Mouse (Mus musculus) limb, embryonic 12.5 days (tissue): Measurements from ENCODE around the gene Atp8b2. TPM values are rescaled to one million over a fixed set of nuclear protein-coding genes. Genes with fewer than 3 reads are reported as not detected.

Experiments used
- ATAC-seq: fragments of 200-750 bp; cut with Nextera tagmentation; 2 replicates; pipeline ENCODE4 v1.8.0; 2017; ENCODE audit warnings: low read depth, moderate TSS enrichment; ENCODE audit not compliant: insufficient number of reproducible peaks, insufficient read depth, low FRiP score, low TSS enrichment
- H3K27ac ChIP-seq: fragments of 300-500 bp; sonication (generic); 2 replicates; pipeline ENCODE4 v1.5.1; 2016; ENCODE audit warnings: mild to moderate bottlenecking, moderate library complexity
- H3K27me3 ChIP-seq: fragments of 300-500 bp; sonication (generic); 2 replicates; pipeline ENCODE4 v1.6.1; 2016; ENCODE audit warnings: mild to moderate bottlenecking, moderate library complexity
- H3K36me3 ChIP-seq: fragments of 300-500 bp; sonication (generic); 2 replicates; pipeline ENCODE4 v1.6.1; 2016; ENCODE audit warnings: mild to moderate bottlenecking, moderate library complexity
- H3K4me1 ChIP-seq: fragments of 300-500 bp; sonication (generic); replicated peaks from 2 replicates; pipeline ENCODE4 v1.6.1; 2016
- H3K4me2 ChIP-seq: fragments of 300-500 bp; sonication (generic); 2 replicates; pipeline ENCODE4 v1.6.1; 2016; ENCODE audit warnings: mild to moderate bottlenecking, moderate library complexity
- H3K4me3 ChIP-seq: fragments of 300-500 bp; sonication (generic); replicated peaks from 2 replicates; pipeline ENCODE4 v1.5.1; 2016; ENCODE audit warnings: mild to moderate bottlenecking
- H3K9ac ChIP-seq: fragments of 300-500 bp; sonication (generic); replicated peaks from 2 replicates; pipeline ENCODE4 v1.6.1; 2016; ENCODE audit warnings: mild to moderate bottlenecking, moderate library complexity
- H3K9me3 ChIP-seq: fragments of 300-500 bp; sonication (generic); 2 replicates; pipeline ENCODE4 v1.6.1; 2016; ENCODE audit warnings: mild to moderate bottlenecking, moderate library complexity
- WGBS: fragments of 180-500 bp; shearing (Covaris S2); methylation state at CpG from one replicate; pipeline ENCODE4 v1.1.7; 2016; 5-methylcytosine and 5-hydroxymethylcytosine counted together
- polyA plus RNA-seq: library from polyadenylated mRNA; unstranded; fragments of >200 nt; fragmentation: Nextera tagmentation; extraction: Ambion mirVana; gene quantifications from 2 replicates; pipeline ENCODE4 v1.2.1, GENCODE M21; 2016

Atp8b2 gene
- polyA plus RNA-seq, 1 experiment from 2014 or later = 20.7 TPM

- ATAC-seq = no peak
- Histone ChIP-seq H3K27ac (no peak overlapping the region), H3K4me1 (peaks cover 28% of the 10 kb centered on the region), H3K9me3 (no peaks in the 10 kb centered on the region), H3K9ac (no peak overlapping the region), H3K36me3 (peaks cover 68% of the 10 kb centered on the region), H3K4me2 (no peak overlapping the region), H3K27me3 (no peaks in the 10 kb centered on the region), H3K4me3 (no peak overlapping the region)
- 95% methylated on average over 9 of the region's 9 CpGs for WGBS
Observed at GRCm38 (mm10) chr3:89957880-89958279, 5.4 kb downstream of the Atp8b2 start.

DNA sequence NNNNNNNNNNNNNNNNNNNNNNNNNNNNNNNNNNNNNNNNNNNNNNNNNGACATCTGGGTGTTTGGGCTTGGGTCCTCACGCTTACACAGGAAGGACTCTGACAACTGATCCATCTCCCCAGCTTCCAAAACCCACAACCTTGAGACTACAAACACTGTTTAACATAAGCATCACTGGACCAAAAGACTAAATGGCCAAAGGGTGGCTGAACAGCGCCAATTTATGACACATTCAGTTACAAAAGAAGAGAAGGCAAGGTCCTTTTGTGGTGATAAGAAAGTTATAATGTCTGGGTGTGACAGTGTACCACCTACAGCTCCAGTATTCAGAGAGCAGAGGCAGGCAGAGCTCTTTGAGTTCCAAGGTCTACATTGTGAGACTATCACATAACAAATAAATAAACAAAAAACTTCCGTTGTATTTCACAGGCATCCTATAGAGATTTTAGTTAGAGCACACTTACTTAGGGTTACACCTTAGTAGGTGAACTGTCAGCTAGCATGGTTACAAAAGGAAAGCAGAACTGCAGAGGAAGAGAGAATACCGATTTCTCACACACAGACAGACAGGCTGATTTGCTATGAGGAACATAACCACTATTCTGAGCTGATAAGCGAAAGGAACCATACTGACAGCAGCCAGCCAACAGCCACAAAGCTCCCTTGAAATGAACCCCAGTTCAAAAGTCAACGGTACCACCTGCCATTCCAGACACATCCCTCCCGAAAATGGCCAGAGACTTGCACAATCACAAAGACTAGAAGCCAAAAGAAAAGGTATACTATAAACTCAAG, 6.9 kb downstream of the Atp8b2 start:
- Histone ChIP-seq H3K9ac (no peak overlapping the region), H3K4me3 (no peak overlapping the region), H3K27me3 (no peaks in the 10 kb centered on the region), H3K4me2 (no peak overlapping the region), H3K9me3 (no peaks in the 10 kb centered on the region), H3K36me3 (peaks cover 83% of the 10 kb centered on the region), H3K27ac (no peak overlapping the region), H3K4me1 (peaks cover 17% of the 10 kb centered on the region)
- no peak for ATAC-seq
- WGBS = 95% methylated on average over 7 of the region's 7 CpGs

DNA sequence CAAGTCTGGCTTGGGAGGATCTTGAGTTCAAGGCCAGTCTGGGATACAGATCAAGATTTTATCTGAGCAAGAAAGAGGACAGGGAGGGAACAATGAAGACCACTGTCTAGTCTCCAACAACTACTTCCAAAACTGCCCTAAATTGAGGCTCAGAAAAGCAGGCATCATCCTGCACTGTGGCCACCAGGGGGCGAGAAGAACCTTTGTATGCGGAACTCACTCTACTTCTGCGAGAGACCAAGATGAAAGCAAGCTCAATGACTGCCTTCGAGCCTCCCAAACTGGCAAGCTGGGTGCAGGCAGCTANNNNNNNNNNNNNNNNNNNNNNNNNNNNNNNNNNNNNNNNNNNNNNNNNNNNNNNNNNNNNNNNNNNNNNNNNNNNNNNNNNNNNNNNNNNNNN, 9.9 kb downstream of the Atp8b2 start:
- H3K4me3 ChIP-seq = no peak overlapping the region

DNA sequence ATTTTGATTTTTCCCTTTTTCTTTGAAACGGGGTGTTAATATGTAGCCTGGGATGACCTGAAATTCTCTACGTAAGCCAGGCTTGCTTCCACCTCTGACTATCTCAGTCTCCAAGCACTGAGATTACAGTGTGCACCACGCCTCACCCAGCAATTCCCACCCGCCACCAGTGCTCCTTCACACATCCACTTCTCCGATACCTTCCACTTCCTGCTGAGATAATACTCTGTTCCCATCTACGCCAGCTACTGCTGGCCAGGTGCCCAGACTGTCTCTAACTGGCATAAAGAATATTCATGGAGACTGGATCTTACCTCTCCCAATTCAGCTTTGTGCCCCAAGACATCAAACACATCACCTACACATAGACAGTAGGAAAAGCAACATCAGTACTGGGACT, 14.7 kb downstream of the Atp8b2 start:
- Histone ChIP-seq H3K9ac (no peak overlapping the region), H3K4me2 (no peak overlapping the region), H3K27me3 (no peaks in the 10 kb centered on the region), H3K36me3 (peaks cover 100% of the 10 kb centered on the region), H3K9me3 (no peaks in the 10 kb centered on the region), H3K27ac (no peak overlapping the region), H3K4me1 (no peaks in the 10 kb centered on the region), H3K4me3 (no peak overlapping the region)
- ATAC-seq = no peak
- 85% methylated on average over 6 of the region's 6 CpGs for WGBS

More for the DNA sequence above, 9.9 kb downstream of the Atp8b2 start:
- H3K36me3 ChIP-seq = peaks cover 99% of the 10 kb centered on the region
- WGBS = 2% methylated on average over 4 of the region's 4 CpGs
- no peak overlapping the region for H3K4me2 ChIP-seq
- 0 out of 2 replicates have a peak overlapping the region, but pooled peaks have one; percentile 18 for H3K27ac ChIP-seq
- peak; percentile 15; the same call in 1 of the 2 replicates for ATAC-seq
- H3K9me3 ChIP-seq = no peaks in the 10 kb centered on the region
- H3K4me1 ChIP-seq = no peaks in the 10 kb centered on the region
- no peak overlapping the region for H3K9ac ChIP-seq
- no peaks in the 10 kb centered on the region for H3K27me3 ChIP-seq

- 88% methylated on average over 11 of the region's 11 CpGs for WGBS
- Histone ChIP-seq H3K9me3 (no peaks in the 10 kb centered on the region), H3K4me1 (no peaks in the 10 kb centered on the region), H3K36me3 (peaks cover 100% of the 10 kb centered on the region), H3K27me3 (no peaks in the 10 kb centered on the region), H3K4me3 (no peak overlapping the region), H3K27ac (no peak overlapping the region), H3K4me2 (no peak overlapping the region), H3K9ac (no peak overlapping the region)
- ATAC-seq = no peak
Observed at GRCm38 (mm10) chr3:89948021-89948420, 15.3 kb downstream of the Atp8b2 start.

DNA sequence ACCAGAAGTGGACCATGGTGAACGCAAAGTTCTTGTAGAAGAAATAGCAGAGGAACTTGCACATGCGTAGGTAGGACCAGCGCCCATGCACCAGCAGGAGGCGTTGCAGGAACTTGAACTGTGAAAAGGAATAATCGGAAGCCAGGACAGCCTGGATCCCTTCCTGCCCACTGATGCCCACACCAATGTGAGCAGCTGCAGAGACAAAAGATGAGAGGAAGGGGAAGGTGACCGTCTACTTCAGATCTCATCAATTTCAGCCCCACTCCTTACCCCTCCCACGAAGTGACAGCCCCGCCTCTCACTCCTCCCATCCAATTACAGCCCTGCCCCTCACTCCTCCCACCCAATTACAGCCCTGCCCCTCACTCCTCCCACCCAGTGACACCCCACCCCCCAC, 18.3 kb downstream of the Atp8b2 start:
- no peak for ATAC-seq
- Histone ChIP-seq H3K4me1 (no peaks in the 10 kb centered on the region), H3K9ac (no peak overlapping the region), H3K4me3 (no peak overlapping the region), H3K4me2 (no peak overlapping the region), H3K9me3 (no peaks in the 10 kb centered on the region), H3K27ac (no peak overlapping the region), H3K36me3 (peaks cover 100% of the 10 kb centered on the region), H3K27me3 (no peaks in the 10 kb centered on the region)
- 76% methylated on average over 8 of the region's 8 CpGs for WGBS

DNA sequence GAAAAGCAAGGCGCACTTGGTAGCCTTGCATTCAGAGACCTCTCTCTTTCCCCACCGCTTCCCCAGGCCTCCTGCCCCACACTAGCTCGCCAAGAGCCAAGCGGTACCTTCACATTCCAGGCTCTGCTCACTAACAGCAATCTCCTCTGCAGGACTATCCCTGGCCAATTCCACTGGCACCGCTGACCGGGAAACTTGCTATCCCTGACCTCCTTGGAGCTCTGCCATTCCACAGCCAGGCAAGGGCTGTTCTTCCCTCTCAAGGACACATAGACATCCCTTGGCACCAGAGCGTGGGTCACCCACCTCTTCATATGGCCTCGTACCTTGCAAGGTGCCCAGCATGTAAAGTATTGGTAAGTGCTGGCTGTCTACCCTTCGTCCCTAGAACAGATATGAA, 20.4 kb downstream of the Atp8b2 start:
- Histone ChIP-seq H3K4me2 (no peak overlapping the region), H3K9ac (no peak overlapping the region), H3K4me3 (no peak overlapping the region), H3K36me3 (peaks cover 95% of the 10 kb centered on the region), H3K27me3 (no peaks in the 10 kb centered on the region), H3K4me1 (no peaks in the 10 kb centered on the region), H3K9me3 (no peaks in the 10 kb centered on the region), H3K27ac (no peak overlapping the region)
- 92% methylated on average over 9 of the region's 9 CpGs for WGBS
- ATAC-seq = no peak

DNA sequence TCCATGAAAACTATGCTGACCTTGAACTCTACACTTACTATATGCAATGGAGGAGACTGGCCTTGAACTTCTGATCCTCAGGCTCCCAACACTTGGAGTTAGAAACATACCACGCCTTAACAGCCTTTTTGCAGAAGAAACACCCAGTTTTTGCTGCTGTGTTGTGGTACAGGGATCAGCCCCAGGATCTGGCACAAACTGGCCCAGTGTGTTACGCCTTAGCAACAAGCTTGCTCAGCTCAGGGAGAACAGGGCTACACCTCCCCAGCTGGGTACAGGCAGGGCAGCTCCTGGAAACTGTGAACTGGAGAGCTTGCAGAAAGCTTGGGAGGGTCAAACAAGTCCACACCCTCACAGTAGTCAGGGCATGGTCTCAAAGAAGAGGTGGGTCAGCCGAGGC, 26.8 kb downstream of the Atp8b2 start:
- no peak overlapping the region for H3K27ac ChIP-seq
- 88% methylated on average over 3 of the region's 3 CpGs for WGBS

DNA sequence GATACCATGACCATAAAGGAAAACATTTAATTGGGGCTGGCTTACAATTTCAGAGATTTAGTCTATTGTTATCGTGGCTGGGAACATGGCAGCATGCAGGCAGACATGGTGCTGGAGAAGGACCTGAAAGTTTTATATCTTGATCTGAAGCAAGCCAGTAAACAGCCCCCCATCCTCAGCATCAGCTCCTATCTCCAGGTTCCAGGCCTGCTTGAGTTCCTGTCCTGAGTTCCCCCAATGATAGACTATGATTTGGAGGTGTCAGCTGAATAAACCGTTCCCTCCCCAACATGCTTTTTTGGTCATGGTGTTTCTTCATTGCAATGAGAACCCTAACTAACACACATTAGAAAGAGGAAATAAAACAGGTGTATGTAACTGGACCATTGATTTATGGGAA, 30.4 kb downstream of the Atp8b2 start:
- Histone ChIP-seq H3K4me3 (no peak overlapping the region), H3K4me2 (no peak overlapping the region), H3K27me3 (no peaks in the 10 kb centered on the region), H3K9me3 (peaks cover 7% of the 10 kb centered on the region), H3K36me3 (peaks cover 20% of the 10 kb centered on the region), H3K9ac (no peak overlapping the region), H3K4me1 (no peaks in the 10 kb centered on the region), H3K27ac (no peak overlapping the region)
- WGBS = 92% methylated on average over 2 of the region's 2 CpGs
- no peak for ATAC-seq

More for the DNA sequence above, 26.8 kb downstream of the Atp8b2 start:
- no peaks in the 10 kb centered on the region for H3K27me3 ChIP-seq
- peaks cover 7% of the 10 kb centered on the region for H3K9me3 ChIP-seq
- H3K4me2 ChIP-seq = no peak overlapping the region
- H3K36me3 ChIP-seq = peaks cover 51% of the 10 kb centered on the region
- no peaks in the 10 kb centered on the region for H3K4me1 ChIP-seq
- ATAC-seq = no peak
- no peak overlapping the region for H3K9ac ChIP-seq
- no peak overlapping the region for H3K4me3 ChIP-seq

DNA sequence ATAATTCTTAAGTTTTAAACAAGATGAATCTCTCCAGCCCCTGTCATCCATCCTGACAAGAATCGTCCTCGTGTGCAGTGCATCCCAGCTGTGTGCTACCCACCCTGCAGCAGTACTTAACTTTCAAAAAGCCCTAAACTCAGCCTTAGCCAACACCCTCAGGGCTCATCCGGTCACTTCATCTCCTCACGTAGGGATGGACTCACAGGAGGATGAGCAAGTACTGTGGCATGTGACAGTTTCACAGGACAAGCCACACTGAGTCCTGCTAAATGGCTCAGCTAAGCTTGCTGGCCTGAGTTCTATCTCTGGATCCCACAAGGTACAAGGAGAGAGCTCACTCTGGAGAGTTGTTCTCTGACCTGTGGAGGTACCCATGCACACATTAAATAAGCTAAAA, 34.4 kb downstream of the Atp8b2 start:
- Histone ChIP-seq H3K4me1 (no peaks in the 10 kb centered on the region), H3K9ac (no peak overlapping the region), H3K4me3 (no peak overlapping the region), H3K36me3 (no peaks in the 10 kb centered on the region; the same call in 1 of the 2 replicates), H3K27me3 (no peaks in the 10 kb centered on the region), H3K9me3 (peaks cover 9% of the 10 kb centered on the region), H3K4me2 (no peak overlapping the region), H3K27ac (no peak overlapping the region)
- ATAC-seq = no peak
- WGBS = 75% methylated on average over 4 of the region's 4 CpGs

DNA sequence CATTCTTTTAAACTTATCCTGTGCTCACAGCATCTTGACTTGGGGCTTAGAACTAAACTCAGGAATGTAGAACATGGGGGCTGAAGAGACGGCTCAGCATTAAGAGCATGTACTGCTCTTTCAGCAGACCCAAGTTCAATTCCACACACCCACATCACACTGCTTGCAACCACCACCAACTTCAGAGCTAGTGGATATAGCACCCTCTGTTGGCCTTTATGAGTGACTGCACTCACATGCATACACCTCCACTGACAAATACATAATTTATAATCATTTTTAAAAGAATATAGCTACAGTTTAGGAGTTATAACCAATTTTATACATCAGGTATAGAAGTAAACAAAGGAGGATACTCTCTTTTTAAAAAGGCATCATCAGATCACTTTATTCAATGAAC, 36.9 kb downstream of the Atp8b2 start:
- no peak overlapping the region for H3K27ac ChIP-seq
- no peak overlapping the region for H3K4me2 ChIP-seq
- 0 out of 2 replicates have a peak, but pooled peaks cover 3% of the 10 kb centered on the region for H3K4me1 ChIP-seq
- H3K9me3 ChIP-seq = 0 out of 2 replicates have a peak, but pooled peaks cover 4% of the 10 kb centered on the region
- ATAC-seq = no peak
- no peak overlapping the region for H3K4me3 ChIP-seq
- H3K27me3 ChIP-seq = no peaks in the 10 kb centered on the region
- no peak overlapping the region for H3K9ac ChIP-seq
- WGBS = 90% methylated on average over 1 of the region's 1 CpGs
- H3K36me3 ChIP-seq = no peaks in the 10 kb centered on the region

DNA sequence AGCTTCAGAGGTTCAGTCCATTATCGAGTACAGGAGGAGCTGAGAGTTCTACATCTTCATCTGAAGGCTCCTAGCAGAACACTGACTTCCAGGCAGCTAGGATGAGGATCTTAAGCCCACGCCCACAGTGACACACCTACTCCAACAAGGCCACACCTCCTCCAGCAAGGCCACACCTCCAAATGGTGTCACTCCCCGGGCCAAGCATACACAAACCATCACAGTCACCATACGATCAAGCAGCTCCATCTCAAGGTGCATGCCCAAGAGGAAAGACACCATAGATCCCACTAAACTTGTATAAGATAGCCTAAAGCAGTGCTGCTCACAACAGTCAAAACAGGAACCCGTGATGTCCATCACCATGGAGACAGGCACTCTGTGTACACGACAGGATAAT, 42.6 kb downstream of the Atp8b2 start:
- Histone ChIP-seq H3K4me1 (0 out of 2 replicates have a peak, but pooled peaks cover 3% of the 10 kb centered on the region), H3K36me3 (no peaks in the 10 kb centered on the region), H3K9me3 (no peaks in the 10 kb centered on the region), H3K4me2 (no peak overlapping the region), H3K4me3 (no peak overlapping the region), H3K27me3 (no peaks in the 10 kb centered on the region), H3K9ac (no peak overlapping the region), H3K27ac (no peak overlapping the region)
- WGBS = 68% methylated on average over 6 of the region's 6 CpGs
- ATAC-seq = no peak
